Comparison of ENCODE assay signal across 8 mouse cellular contexts in the genomic region with DNA sequence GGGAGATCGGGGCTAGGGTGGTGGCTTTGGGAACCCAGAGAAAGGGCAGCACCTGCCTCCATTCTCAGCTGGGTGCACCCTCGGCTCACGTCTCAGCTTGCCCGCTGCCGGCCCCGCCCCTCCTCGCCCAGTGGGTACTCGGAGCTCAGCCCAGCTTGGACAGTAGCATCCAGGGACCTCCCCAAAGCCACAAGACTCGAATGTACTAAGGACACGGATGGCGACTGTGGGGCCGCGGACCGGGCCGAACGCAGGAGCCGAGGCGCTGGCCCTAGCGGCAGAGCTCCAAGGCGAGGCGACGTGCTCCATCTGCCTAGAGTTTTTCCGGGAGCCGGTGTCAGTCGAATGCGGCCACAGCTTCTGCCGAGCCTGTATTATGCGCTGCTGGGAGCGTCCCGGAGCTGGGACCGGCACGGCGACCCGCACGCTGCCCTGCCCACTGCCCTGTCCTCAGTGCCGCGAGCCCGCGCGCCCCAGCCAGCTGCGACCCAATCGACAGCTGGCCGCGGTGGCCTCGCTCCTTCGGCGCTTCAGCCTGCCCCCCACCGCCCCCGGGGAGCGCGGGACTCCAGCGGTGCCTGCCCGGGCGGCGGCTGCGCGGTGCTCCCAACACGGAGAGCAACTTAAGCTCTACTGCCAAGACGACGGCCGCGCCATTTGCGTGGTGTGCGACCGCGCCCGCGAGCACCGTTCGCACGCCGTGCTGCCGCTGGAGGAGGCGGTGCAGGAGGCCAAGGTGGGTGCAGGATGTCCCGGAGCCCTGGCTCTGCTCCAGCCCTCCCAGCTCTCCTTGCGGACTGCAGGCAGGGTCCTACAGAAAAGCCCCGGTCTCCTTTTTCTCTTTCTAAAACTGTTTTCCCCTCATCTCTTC. TPM values are rescaled to one million over a fixed set of nuclear protein-coding genes. Genes with fewer than 3 reads are reported as not detected.
A peak's percentile ranks its signal among the peaks of the same experiment; 100 is the strongest.
DNase-seq lines count a peak whose midpoint lies in the region; ATAC-seq lines count a peak whose summit lies in the region.

No protein-coding gene starts in this region.

- DNase-seq in R1 (ENCODE audit: low read depth, low spot score), result peak; percentile 45
- DNase-seq in cerebellum, postnatal 14 days, result peak; percentile 68 to 73
- peak; percentile 57 for DNase-seq in gastrocnemius, adult 18-20 months (ENCODE audit: low spot score)
- DNase-seq in limb, embryonic 10.5 days (ENCODE audit: low spot score), result peak; percentile 66
- peak; percentile 64 for DNase-seq in right cerebral cortex, postnatal 4 days
- peak; percentile 40 for DNase-seq in yolk sac, embryonic 10.5 days (ENCODE audit: low spot score)

- H3K9me3 ChIP-seq in hindbrain, embryonic 13.5 days, result no peaks in the 10 kb centered on the region
- no peaks in the 10 kb centered on the region for H3K9me3 ChIP-seq in limb, embryonic 10.5 days (replicated peaks)

- peak overlapping the region; percentile 85 for H3K4me2 ChIP-seq in hindbrain, embryonic 13.5 days

- under 1% methylated on average over 77 of the region's 77 CpGs for WGBS in hindbrain, embryonic 13.5 days
- WGBS in limb, embryonic 10.5 days, result under 1% methylated on average over 77 of the region's 77 CpGs

- peak overlapping the region; percentile 85 for H3K9ac ChIP-seq in hindbrain, embryonic 13.5 days

- peaks cover 12% of the 10 kb centered on the region; the same call in 1 of the 2 replicates for H3K4me1 ChIP-seq in hindbrain, embryonic 13.5 days (replicated peaks)
- peaks cover 26% of the 10 kb centered on the region for H3K4me1 ChIP-seq in limb, embryonic 10.5 days

- H3K27ac ChIP-seq in hindbrain, embryonic 13.5 days, result peak overlapping the region; percentile 78
- H3K27ac ChIP-seq in limb, embryonic 10.5 days, result no peak overlapping the region

- no peaks in the 10 kb centered on the region for H3K36me3 ChIP-seq in hindbrain, embryonic 13.5 days
- no peaks in the 10 kb centered on the region for H3K36me3 ChIP-seq in limb, embryonic 10.5 days

- peaks cover 33% of the 10 kb centered on the region for H3K27me3 ChIP-seq in hindbrain, embryonic 13.5 days
- H3K27me3 ChIP-seq in limb, embryonic 10.5 days (ENCODE audit: low read depth, poor library complexity, severe bottlenecking), result peaks cover 54% of the 10 kb centered on the region

- peak overlapping the region; percentile 86 for H3K4me3 ChIP-seq in hindbrain, embryonic 13.5 days
- peak overlapping the region; percentile 71 for H3K4me3 ChIP-seq in limb, embryonic 10.5 days

- ATAC-seq in hindbrain, embryonic 13.5 days (ENCODE audit: low FRiP score), result peak; percentile 21
- peak; percentile 38 for ATAC-seq in megakaryocyte-erythroid progenitor cell, adult 5-6 weeks (replicated peaks; ENCODE audit: low FRiP score, low TSS enrichment, poor library complexity, severe bottlenecking)

RNA-seq across cellular contexts. Expression of gene Gm12184, which starts 11.1 kb away (rescaled TPM):
- 1 to 10 TPM; 1.8 to 2.5 TPM for total RNA-seq in gastrocnemius, adult 18-20 months (2021)
- 2.8 and 4.4 TPM in 2 replicates for polyA plus RNA-seq in hindbrain, embryonic 13.5 days (2015; fragmentation: Nextera tagmentation; extraction: Ambion mirVana)
- polyA plus RNA-seq in limb, embryonic 10.5 days (2016; fragmentation: Nextera tagmentation; extraction: Ambion mirVana), result 2.9 and 5.1 TPM in 2 replicates
- total RNA-seq in megakaryocyte-erythroid progenitor cell, adult 5-6 weeks (2014; fragmentation: Nextera tagmentation), result 10.6 and 12.0 TPM in 2 replicates
- 6.7 and 9.1 TPM in 2 replicates for total RNA-seq in megakaryocyte-erythroid progenitor cell, adult 5-6 weeks (2017)

RNA-seq across cellular contexts. Expression of gene Trim7, which starts 11.6 kb away (rescaled TPM):
- total RNA-seq in gastrocnemius, adult 18-20 months (2021), result 10 to 100 TPM; 34.7 to 41.9 TPM
- 1.0 and 2.8 TPM in 2 replicates for polyA plus RNA-seq in hindbrain, embryonic 13.5 days (2015; fragmentation: Nextera tagmentation; extraction: Ambion mirVana)
- polyA plus RNA-seq in limb, embryonic 10.5 days (2016; fragmentation: Nextera tagmentation; extraction: Ambion mirVana), result 0.70 TPM in 1 of 2 replicates, not detected in the other
- 0.84 TPM in 1 of 2 replicates, not detected in the other for total RNA-seq in megakaryocyte-erythroid progenitor cell, adult 5-6 weeks (2014; fragmentation: Nextera tagmentation)
- 0.75 and 0.80 TPM in 2 replicates for total RNA-seq in megakaryocyte-erythroid progenitor cell, adult 5-6 weeks (2017)

RNA-seq across cellular contexts. Expression of gene Trim41, which starts 20.4 kb away (rescaled TPM):
- 10 to 100 TPM; 15.7 to 22.6 TPM for total RNA-seq in gastrocnemius, adult 18-20 months (2021)
- polyA plus RNA-seq in hindbrain, embryonic 13.5 days (2015; fragmentation: Nextera tagmentation; extraction: Ambion mirVana), result 7.5 TPM in 2 replicates
- polyA plus RNA-seq in limb, embryonic 10.5 days (2016; fragmentation: Nextera tagmentation; extraction: Ambion mirVana), result 4.2 and 6.1 TPM in 2 replicates
- 16.0 and 19.8 TPM in 2 replicates for total RNA-seq in megakaryocyte-erythroid progenitor cell, adult 5-6 weeks (2014; fragmentation: Nextera tagmentation)
- total RNA-seq in megakaryocyte-erythroid progenitor cell, adult 5-6 weeks (2017), result 18.6 and 64.6 TPM in 2 replicates

RNA-seq across cellular contexts. Expression of gene Irgm1, which starts 33.9 kb away (rescaled TPM):
- 10 to 100 TPM; 12.9 to 15.7 TPM for total RNA-seq in gastrocnemius, adult 18-20 months (2021)
- polyA plus RNA-seq in hindbrain, embryonic 13.5 days (2015; fragmentation: Nextera tagmentation; extraction: Ambion mirVana), result 2.7 and 2.8 TPM in 2 replicates
- polyA plus RNA-seq in limb, embryonic 10.5 days (2016; fragmentation: Nextera tagmentation; extraction: Ambion mirVana), result 1.0 and 1.4 TPM in 2 replicates
- total RNA-seq in megakaryocyte-erythroid progenitor cell, adult 5-6 weeks (2014; fragmentation: Nextera tagmentation), result 37.4 and 43.3 TPM in 2 replicates
- total RNA-seq in megakaryocyte-erythroid progenitor cell, adult 5-6 weeks (2017), result 53.9 and 61.5 TPM in 2 replicates

RNA-seq across cellular contexts. Expression of gene Rack1, which starts 37.4 kb away (rescaled TPM):
- 100 to 1,000 TPM; 383 to 411 TPM for total RNA-seq in gastrocnemius, adult 18-20 months (2021)
- 444 and 448 TPM in 2 replicates for polyA plus RNA-seq in hindbrain, embryonic 13.5 days (2015; fragmentation: Nextera tagmentation; extraction: Ambion mirVana)
- polyA plus RNA-seq in limb, embryonic 10.5 days (2016; fragmentation: Nextera tagmentation; extraction: Ambion mirVana), result 818 and 973 TPM in 2 replicates
- 2,653 and 3,048 TPM in 2 replicates for total RNA-seq in megakaryocyte-erythroid progenitor cell, adult 5-6 weeks (2014; fragmentation: Nextera tagmentation)
- 1,625 and 1,902 TPM in 2 replicates for total RNA-seq in megakaryocyte-erythroid progenitor cell, adult 5-6 weeks (2017)

Comparison
In these comparisons a context has a peak if more than half of its experiments do, and no peak if none do; other contexts are left out.
1. RNA of gene Trim7, which starts 11.6 kb away (total RNA-seq): 34.7 to 41.9 TPM in gastrocnemius, adult 18-20 months; 0.75 to 0.84 TPM in megakaryocyte-erythroid progenitor cell, adult 5-6 weeks; every median in the first group is over 10 times any median in the second.
2. Peak in every context shown above with its lines, with median percentiles within 50 percentile points of each other: DNase-seq.